Mouse (Mus musculus): Measurements from ENCODE around the gene Carmil1.

DNA sequence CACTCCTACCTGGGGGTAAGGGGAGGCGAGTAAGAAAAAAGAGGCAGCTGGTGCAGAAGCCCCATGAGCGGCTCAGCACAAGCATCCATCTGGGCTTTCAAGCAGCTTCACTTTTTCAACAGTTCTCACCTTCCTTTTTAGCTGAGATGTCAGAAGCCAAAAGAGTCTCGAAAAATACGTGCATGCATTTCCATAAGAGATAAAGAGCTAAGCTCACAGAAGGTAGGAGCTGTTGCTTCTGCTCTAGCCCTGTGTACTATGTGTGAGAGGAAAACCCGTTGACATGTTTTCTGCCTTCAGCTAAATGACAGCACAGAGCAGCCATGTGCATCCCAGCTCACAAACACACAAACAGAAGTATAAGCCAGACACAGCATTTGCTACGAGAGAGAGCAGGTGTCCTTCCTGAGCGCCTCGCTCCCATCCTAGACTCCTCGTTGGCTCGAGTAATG lies 123.0 kb downstream of the Carmil1 start:
- TF ChIP-seq GATA1 (IDR thresholded peaks at IDR 0.05; ENCODE audit: borderline replicate concordance, low read length) (no peak), FLI1 (IDR thresholded peaks at IDR 0.05; ENCODE audit: low read length) (no peak)
